Mouse (Mus musculus): ENCODE measurements around the gene Nlrc4.
"Not testable (repeated sequence)": the region's sequence is repeated elsewhere in the genome, so short reads cannot be mapped to it uniquely, and the experiment has no call there.

The Nlrc4 gene

GRCm38 (mm10) chr17:74458711-74459408, at the start of gene Nlrc4:
Gene Nlrc4 (minus strand): TSS chr17:74459142.
- no peak for DNase-seq (ENCODE audit: low spot score in 2 of 2)

- DNase-seq (ENCODE audit: low spot score in 2 of 2), result no peak
Observed at GRCm38 (mm10) chr17:74508600-74508999, 49.7 kb upstream of the Nlrc4 start.

GRCm38 (mm10) chr17:74507934-74508333, 49.0 kb upstream of the Nlrc4 start:
- peak; percentile 27 to 39 for DNase-seq (ENCODE audit: low spot score in 2 of 2)

- DNase-seq (ENCODE audit: low spot score in 2 of 2), result no peak
Observed at GRCm38 (mm10) chr17:74501085-74501484, 42.1 kb upstream of the Nlrc4 start.

- no peak for DNase-seq (ENCODE audit: low spot score in 2 of 2)
Observed at GRCm38 (mm10) chr17:74500204-74500603, 41.3 kb upstream of the Nlrc4 start.

GRCm38 (mm10) chr17:74491565-74491964, 32.6 kb upstream of the Nlrc4 start:
- no peak for DNase-seq (ENCODE audit: low spot score in 2 of 2)

GRCm38 (mm10) chr17:74489901-74490220, 30.9 kb upstream of the Nlrc4 start:
- DNase-seq (ENCODE audit: low spot score in 2 of 2), result no peak

GRCm38 (mm10) chr17:74489024-74489900, 30.3 kb upstream of the Nlrc4 start, which contains the start of gene Yipf4:
Gene Yipf4 (plus strand): TSS chr17:74489493.
- DNase-seq (ENCODE audit: low spot score in 2 of 2), result peak; percentile 91 to 99

- DNase-seq (ENCODE audit: low spot score in 2 of 2), result no peak
Observed at GRCm38 (mm10) chr17:74480361-74481069, 21.6 kb upstream of the Nlrc4 start.

GRCm38 (mm10) chr17:74470133-74470532, 11.2 kb upstream of the Nlrc4 start:
- not testable (repeated sequence) for DNase-seq (ENCODE audit: low spot score in 2 of 2)

- DNase-seq (ENCODE audit: low spot score in 2 of 2), result not testable (repeated sequence)
Observed at GRCm38 (mm10) chr17:74467981-74468380, 9.0 kb upstream of the Nlrc4 start.

- DNase-seq (ENCODE audit: low spot score in 2 of 2), result no peak
Observed at GRCm38 (mm10) chr17:74463510-74463909, 4.6 kb upstream of the Nlrc4 start.

GRCm38 (mm10) chr17:74457972-74458677, 817 bp downstream of the Nlrc4 start:
- DNase-seq (ENCODE audit: low spot score in 2 of 2), result no peak

GRCm38 (mm10) chr17:74456825-74457224, 2.1 kb downstream of the Nlrc4 start:
- DNase-seq (ENCODE audit: low spot score in 2 of 2), result no peak

- no peak for DNase-seq (ENCODE audit: low spot score in 2 of 2)
Observed at GRCm38 (mm10) chr17:74455426-74455825, 3.5 kb downstream of the Nlrc4 start.

- DNase-seq (ENCODE audit: low spot score in 2 of 2), result no peak
Observed at GRCm38 (mm10) chr17:74454660-74455059, 4.3 kb downstream of the Nlrc4 start.

GRCm38 (mm10) chr17:74453928-74454327, 5.0 kb downstream of the Nlrc4 start:
- no peak for DNase-seq (ENCODE audit: low spot score in 2 of 2)

GRCm38 (mm10) chr17:74449776-74450175, 9.2 kb downstream of the Nlrc4 start:
- no peak for DNase-seq (ENCODE audit: low spot score in 2 of 2)

- no peak for DNase-seq (ENCODE audit: low spot score in 2 of 2)
Observed at GRCm38 (mm10) chr17:74440486-74440885, 18.5 kb downstream of the Nlrc4 start.

GRCm38 (mm10) chr17:74437762-74438161, 21.2 kb downstream of the Nlrc4 start:
- DNase-seq (ENCODE audit: low spot score in 2 of 2), result no peak

GRCm38 (mm10) chr17:74432631-74433030, 26.3 kb downstream of the Nlrc4 start:
- DNase-seq (ENCODE audit: low spot score in 2 of 2), result no peak

GRCm38 (mm10) chr17:74431481-74431880, 27.5 kb downstream of the Nlrc4 start:
- DNase-seq (ENCODE audit: low spot score in 2 of 2), result no peak
